Mouse (Mus musculus) ES-Bruce4 (cell line): Measurements from ENCODE around the gene Klhl9.

Experiments used
- CTCF ChIP-seq: IDR thresholded peaks from one replicate; pipeline ENCODE4 v1.8.1; 2011; ENCODE audit warnings: low read depth, low read length
- EP300 ChIP-seq: IDR thresholded peaks from 2 replicates; pipeline ENCODE4 v1.6.1; 2011; ENCODE audit warnings: low read depth, low read length; ENCODE audit not compliant: insufficient read depth

DNA sequence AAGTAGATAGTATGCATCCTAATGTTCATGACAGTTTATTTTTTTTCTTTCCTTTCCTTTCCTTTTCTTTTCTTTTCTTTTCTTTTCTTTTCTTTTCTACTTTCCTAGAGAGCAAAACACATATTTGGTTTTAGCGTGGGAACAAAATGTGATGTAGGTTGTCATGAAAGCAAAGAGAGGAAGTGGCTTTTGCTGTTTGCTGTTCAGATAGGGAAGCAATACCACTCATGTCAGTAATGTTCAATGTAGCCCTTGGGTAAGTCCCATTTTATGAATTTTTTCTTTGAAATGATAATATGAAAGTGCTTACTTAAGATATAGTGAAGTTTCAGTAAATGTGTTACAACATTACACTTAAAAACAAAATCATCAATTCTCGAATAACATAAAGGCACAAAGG lies 28.9 kb downstream of the Klhl9 start:
- no peak for TF ChIP-seq EP300
- no peak for TF ChIP-seq CTCF
